Mouse (Mus musculus) kidney, postnatal 25 days (tissue): ENCODE data around the gene Map2k3.

Experiments
- DNase-seq, 2 experiments: peaks; one replicate each; pipeline ENCODE4 v3.0.0; 2021; ENCODE audit warnings: mixed read lengths in 2 of 2

Gene Map2k3

DNA sequence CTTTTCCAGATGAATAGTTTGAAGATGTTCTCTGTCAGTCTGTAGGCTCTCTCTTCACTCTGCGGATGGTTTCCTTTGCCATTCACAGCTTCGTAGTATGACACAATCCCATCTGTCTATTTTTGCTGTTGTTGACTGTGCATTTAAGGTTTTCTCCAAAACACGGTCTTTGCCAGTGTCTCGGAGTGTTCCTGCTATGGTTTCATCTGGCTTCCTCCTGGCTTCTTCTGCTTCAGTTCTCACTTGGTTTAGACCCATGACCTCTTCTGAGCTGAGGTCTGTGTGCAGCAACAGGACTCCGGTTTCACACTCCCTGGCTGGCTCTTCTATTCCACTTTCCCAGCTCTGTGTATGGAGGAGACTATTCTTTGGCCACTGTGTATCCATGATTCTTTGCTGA lies 30.9 kb downstream of the Map2k3 start:
- no peak for DNase-seq

DNA sequence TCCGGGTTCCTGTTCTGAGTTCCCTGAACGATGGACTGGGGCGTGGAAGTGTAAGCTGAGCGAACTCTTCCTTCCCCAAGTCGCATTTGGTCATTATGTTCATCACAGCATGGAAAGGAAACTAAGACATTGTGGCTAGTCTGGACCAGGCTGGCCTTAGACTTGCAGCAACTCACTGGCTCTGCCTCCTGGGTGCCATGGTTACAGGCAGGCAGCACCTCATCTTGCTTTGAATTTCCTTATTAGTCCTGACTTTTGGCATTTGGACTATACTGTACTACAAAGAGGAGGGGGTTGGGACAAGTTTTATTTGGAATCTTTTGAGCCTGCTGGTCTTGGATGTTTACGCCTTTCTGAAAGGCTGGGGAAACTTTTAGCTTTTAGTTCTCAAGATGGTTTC lies 35.1 kb downstream of the Map2k3 start:
- DNase-seq, result no peak

DNA sequence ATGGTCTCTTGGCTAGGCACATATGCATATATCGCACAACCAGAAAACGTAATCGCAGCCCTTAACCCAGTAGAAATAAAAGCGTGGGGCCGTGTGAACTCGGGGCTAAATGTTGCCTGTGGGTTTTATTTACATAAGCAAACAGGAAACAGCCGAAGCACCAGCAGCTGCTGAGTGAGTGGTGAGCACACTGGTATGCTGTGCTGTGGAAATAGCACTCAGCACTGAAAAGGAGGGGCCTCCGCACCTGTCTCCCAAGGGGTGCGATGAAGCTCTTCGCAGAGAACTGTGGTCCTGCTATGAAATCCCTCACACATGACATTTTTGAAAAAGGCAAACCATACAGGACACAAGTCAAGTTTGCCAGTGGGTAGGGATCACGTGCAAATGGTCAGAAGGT lies 43.3 kb downstream of the Map2k3 start:
- no peak for DNase-seq

DNA sequence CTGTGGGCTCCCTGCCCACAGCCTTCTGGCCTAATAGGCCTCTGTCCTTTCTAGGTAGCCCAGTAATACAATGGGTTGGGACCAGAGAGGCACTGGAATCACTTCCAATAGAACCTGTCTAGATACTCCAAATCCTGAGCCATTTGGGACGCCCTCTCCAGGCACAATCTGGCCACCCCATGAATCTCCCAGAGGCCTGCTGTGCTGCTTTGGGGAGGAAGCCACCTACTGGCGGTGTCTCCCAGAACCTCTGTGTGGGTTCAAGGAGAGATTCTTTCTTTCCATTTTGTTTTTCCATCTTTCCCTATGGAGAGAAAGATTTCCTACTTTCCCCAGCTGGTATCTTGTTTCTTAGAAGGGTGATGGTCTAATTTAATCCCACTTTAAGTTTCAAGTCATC lies 44.4 kb downstream of the Map2k3 start:
- no peak for DNase-seq

DNA sequence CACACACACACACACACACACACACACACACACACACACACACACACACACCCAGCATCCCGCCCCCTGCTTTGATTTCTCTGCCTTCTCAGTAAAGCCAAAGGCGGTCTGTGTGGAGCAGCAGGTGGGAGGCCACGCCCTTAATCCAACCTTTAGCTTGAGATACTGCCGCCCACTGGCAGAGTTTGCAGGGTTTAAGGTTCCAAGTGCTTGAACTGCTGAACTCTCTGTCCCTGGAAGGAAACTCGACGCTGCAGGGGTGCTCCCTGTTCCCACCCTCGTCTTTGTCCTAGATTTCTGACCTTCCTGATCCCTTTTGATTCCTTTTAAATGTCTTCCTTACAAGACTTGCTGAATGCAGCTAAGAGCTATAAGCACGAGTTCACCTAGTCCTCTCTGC lies 44.9 kb downstream of the Map2k3 start:
- peak; percentile 77 to 78 for DNase-seq

- DNase-seq, result no peak
Observed at GRCm38 (mm10) chr11:60977153-60977552, 45.3 kb downstream of the Map2k3 start.

DNA sequence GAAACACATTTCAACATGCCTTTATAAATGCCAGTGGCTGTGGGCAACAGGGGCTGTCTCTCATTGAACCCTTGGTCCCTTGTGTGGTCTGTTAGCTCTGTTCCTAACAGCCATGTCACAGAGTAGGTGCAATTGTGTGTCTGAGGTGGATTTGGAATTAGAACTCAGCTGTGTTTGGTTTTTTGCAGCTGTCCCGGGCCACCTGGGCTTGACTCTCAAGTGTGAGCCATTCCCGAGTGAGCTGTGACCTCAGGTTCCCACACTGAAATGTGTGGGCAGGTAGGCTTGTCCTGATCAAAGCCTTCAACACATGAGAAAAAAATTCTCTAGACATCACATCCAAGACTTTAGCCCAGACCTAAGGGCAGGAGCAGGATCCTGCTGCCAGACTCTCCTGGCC lies 46.8 kb downstream of the Map2k3 start:
- DNase-seq, result no peak

DNA sequence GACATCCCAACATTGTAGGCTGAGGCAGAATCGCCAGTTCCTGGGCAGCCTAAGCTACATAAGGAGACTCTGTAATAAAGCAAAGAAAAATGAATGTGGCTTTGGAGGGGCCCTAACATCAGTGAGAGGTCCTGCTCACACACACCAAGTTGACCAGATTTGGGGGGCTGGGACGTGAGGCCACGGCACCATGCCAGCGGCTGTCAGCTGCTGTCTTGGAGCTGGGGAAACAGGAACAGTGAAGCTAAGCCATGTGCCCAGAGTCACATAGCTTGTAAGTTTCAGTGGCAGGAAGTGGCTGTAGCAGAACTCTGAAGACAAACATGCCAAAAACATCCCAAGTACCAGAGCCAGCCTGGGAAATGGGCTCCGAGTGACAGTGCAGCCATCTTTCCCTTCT lies 48.0 kb downstream of the Map2k3 start:
- no peak for DNase-seq

DNA sequence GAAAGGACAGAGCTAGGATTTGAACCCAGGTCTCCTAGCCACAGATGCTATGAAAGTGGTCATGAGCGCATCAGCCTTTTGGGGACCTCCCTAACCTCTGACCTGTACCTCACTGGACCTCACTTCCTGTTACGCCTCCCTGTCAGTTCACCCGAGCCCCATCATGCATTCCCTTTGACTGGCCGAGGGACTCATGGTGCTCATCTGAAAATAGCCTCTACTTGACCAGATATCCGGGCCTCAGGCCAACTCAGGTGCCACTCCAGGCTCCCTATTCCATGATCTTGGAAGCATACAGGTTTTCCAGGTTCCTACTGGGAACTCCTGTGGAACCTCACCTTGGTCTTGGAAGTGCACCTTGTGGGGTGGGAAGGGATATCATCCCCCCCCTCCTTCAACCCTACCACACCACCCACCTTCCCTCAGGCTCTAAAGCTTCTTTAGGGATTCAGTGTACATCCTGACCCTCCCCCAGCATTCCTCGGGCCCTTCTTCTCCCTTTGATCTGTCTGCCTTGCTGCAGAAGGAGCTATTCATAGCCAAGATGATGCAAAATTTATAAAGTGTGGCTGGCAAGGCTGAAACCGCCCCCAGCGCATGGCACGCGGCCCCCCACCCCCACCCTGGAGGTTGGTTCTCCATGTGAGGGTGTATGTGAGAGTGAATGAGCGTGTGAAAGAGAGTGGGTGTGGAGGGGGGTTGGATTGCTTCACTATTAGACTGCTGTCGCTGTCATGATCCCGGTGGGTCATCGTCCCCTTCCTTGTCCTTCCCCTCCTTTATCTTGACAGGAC lies 50.1 kb downstream of the Map2k3 start:
- DNase-seq, result no peak

- DNase-seq, result no peak
Observed at GRCm38 (mm10) chr11:60984912-60985558, 53.2 kb downstream of the Map2k3 start.

GRCm38 (mm10) chr11:60990428-60990827 lies 58.6 kb downstream of the Map2k3 start:
- DNase-seq, result peak in 1 of 2 experiments; percentile 11
